Mouse (Mus musculus) liver, adult (tissue): ENCODE data around the gene Spryd7.

Experiments used
- GATA4 ChIP-seq: IDR thresholded peaks from 2 replicates; pipeline ENCODE4 v1.6.1; 2014; ENCODE audit warnings: mild to moderate bottlenecking, low read length; ENCODE audit not compliant: insufficient replicate concordance

Spryd7 gene

DNA sequence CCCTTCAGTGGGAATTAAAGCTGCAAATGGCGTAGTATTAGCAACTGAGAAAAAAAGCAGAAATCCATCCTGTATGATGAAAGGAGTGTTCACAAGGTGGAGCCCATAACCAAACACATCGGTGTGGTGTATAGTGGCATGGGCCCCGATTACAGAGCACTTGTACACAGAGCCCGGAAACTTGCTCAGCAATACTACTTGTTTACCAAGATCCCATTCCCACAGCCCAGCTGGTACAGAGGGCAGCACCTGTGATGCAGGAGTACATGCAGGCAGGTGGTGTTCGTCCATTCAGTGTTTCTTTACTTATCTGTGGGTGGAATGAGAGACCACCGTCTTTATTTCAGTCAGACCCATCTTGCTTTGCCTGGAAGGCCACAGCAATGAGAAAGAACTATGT, 2.2 kb upstream of the Spryd7 start:
- TF ChIP-seq GATA4 = no peak

DNA sequence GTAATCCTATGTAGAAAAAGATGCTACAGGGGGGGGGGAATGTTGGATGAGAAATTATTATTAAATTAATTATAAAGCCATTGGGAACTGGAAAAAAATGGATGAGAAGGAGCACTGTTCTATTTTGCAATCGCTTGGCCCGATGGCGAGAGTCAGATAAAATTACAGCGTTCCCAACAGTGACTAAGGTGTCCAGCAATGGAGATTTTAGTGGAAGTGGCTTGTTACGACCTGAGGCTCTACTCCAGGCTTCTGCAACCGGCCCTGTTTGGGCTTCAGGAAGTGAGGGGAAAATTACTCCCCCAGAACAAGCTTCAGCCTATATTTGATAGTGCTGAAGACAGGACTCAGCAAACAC, 776 bp downstream of the Spryd7 start:
- TF ChIP-seq GATA4 = no peak

DNA sequence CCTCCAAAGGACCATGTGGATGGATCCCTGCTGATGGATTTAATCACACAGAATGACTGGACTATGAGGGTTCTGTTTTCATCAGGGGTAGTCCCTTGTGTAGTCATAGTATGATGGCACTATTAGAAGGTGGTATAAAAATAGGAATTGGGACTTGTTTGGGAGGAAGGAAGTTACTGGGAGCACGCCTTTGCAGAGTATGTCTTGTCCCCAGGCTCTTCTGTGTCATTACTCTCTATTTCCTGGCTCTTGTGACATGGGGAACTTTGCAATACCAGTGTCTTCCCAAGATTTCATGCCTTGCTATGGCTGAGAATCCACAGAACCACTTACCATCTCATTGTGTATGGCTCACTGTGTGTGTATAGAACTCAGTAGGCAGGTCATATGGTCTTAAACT, 8.1 kb downstream of the Spryd7 start:
- no peak for TF ChIP-seq GATA4

DNA sequence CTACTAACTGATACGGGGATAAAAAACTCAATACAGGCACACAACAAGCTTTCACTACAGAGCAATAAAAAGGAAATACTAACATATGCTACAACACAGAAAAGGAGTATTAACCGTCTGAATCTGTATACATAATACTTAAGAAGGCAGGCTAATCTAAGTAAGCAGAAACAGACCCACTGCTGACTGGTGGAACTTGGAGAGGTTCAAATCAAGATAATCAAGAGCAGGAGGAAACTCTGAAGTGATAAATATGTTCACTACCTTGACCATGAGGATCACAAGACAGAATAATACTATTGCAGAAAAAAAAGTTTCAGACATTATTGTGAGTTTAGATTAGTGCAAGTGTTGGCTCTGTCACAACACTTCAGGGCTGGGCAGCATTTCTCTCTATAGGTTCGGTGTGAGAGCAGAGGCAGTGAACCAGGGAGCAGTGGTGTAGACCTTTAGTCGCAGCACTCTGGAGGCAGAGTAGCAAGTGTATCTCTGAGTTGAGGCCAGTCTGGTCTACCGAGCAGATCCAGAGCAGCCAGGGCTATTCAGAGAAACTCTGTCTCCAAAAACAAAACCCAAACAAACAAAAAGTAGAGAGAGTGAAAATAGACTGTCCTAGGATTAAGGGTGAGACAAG, 19.9 kb downstream of the Spryd7 start:
- TF ChIP-seq GATA4 = no peak

DNA sequence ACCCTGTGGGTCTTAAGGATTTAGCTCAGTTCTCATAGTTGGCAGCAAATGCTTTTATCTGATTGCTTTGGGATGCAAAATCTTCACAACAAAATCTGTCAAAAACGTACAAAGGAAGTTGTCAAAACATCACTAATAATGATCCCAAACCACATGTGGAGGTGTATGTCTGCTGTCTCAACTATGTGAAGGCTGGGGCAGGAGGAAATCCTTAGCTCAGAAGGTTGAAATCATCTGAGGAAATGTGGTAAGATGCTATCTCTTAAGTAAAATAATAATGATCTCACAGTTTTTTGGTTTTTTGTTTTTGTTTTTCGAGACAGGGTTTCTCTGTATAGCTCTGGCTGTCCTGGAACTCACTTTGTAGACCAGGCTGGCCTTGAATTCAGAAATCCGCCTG, 20.9 kb downstream of the Spryd7 start:
- TF ChIP-seq GATA4 = no peak

GRCm38 (mm10) chr14:61530966-61531365, 25.7 kb downstream of the Spryd7 start:
- TF ChIP-seq GATA4 = peak; percentile 46; the same call in 1 of the 2 replicates

DNA sequence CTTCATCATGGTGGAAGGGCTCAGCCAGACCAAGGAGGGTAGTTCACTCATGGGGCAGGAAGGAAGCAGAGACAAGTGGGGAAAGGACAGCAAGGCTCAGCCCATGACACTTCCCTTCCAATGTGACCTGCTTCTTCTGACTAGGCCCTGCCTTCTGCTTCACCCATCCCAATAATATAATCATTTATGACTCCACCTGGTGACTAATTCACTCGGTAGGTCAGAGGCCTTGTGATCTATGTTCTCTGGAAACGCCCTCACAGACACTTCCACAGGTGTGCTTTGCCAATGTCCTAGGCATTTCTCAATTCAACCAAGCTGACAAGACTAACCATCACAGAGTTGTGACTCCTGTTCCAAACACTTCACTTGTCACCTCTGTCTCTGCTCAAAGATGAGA, 26.3 kb downstream of the Spryd7 start:
- no peak for TF ChIP-seq GATA4

- TF ChIP-seq GATA4 = no peak
Measured at GRCm38 (mm10) chr14:61529533-61529932, 27.2 kb downstream of the Spryd7 start.

- TF ChIP-seq GATA4 = no peak
Measured at GRCm38 (mm10) chr14:61526006-61526405, 30.7 kb downstream of the Spryd7 start.

GRCm38 (mm10) chr14:61523821-61524220, 32.9 kb downstream of the Spryd7 start:
- TF ChIP-seq GATA4 = no peak

- TF ChIP-seq GATA4 = no peak
Measured at GRCm38 (mm10) chr14:61518659-61519480, 37.8 kb downstream of the Spryd7 start.

GRCm38 (mm10) chr14:61516471-61517426, 39.9 kb downstream of the Spryd7 start:
- no peak for TF ChIP-seq GATA4

DNA sequence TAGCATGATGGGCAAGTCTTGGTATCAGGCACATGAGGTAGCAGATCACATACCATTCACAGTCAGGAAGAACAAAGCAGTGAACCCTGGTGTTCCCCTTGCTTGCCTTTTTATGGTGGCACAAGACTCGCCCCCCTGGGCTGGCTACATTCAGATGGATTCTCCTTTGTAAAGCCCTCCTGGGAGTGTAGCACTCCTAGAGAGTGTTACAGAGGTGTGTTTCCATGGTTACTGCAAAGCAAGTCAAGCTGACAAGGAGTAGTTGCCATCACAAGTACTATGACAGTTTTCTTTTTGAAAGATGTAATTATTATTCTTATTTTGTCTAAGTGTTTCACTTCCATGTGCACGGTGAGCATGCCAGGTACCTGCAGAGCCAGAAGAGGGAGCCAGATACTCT, 45.2 kb downstream of the Spryd7 start:
- no peak for TF ChIP-seq GATA4

DNA sequence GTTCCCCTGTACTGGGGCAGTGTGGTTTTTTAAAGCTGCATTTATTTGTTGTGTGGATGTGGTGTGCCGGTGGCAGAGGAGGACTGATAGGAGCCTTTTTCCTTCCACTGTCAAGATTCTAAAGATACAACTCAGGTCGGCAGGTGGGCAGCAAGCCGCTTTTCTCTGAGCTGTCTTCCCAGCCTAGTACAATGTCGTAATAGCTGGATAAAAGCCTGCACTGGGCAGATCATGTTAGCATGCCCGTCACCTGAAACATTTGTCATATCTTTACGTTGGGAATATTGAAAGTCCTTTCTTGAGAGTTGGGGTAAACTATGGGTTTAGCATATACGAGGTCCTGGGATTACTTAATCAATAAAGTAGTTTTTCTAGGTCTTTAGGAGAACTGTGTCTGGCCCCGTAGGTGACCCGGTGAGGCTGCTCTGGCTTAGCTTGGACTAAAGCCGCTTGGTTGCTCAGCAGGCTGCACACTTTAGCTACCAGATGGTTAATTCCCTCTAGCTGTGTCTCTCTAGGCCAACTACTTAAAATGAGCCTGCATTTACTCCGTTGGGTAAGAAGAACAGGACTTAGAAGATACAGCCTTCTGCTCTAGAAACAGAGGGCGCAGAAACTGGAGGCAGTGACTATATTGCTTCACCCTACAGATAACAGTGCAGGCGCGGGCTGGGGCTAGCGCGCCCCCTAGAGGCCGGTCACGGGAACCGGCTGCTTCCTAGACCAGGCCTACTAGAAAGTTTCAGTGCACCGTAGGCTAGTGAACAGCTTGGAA, 58.8 kb downstream of the Spryd7 start:
- TF ChIP-seq GATA4 = peak; percentile 100
